Mouse (Mus musculus): Measurements from ENCODE around the gene Aff1.

GRCm38 (mm10) chr5:103714943-103715342 is 22.8 kb downstream of the Aff1 start:
- TF ChIP-seq CTCF (conservative IDR thresholded peaks at IDR 0.05; ENCODE audit: insufficient read depth, insufficient read length, low read depth, low read length) (no peak), POLR2A (IDR thresholded peaks at IDR 0.05; ENCODE audit: low read depth, low read length) (no peak)

All from kidney, adult 2 months (tissue).